Mouse (Mus musculus): ENCODE data around the gene Hrasls.
A peak's percentile ranks its signal among the peaks of the same experiment; 100 is the strongest.

The Hrasls gene

DNA sequence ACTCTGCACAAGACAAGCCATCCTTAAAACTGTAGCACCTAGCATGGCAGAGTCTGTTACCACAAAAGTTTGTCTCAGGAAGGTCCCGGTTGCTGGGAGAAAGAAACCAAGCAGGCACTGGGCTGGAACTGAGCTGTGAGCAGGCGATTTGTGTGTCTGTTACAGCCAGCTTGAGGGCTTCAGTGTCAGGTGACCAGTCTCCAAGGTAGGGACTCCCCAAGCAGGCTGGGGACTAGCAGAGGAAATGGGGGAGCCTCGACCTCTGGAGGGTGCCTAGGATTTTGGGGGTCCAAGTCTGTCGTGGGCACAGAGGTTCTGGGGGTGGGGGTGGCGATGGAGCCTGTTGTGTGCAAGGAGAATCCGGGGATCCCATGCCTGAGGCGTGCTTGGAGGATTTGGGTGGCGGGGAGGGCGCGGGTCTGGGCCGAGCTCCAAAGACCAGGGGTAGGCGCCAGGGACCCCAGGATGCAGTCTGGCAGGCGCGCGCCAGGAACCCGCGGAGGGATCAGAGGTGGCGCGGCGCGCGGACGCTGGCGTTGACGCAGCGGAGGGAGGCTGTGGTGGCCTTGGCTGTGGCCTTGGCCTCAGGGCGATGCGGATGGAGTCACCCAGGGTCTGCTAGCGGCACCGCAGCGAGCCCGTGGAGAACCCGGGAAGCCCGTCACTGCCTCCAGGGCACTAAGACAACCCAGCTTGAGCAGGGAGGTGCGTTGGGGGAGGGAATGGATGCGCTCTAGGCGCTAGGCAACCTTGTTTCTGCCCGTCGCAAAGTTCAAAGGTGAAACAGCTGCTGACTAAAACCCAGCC is at the start of gene Hrasls:
Gene Hrasls, plus strand, starts transcription at position 91 of the 807 bp plus-strand sequence.
- DNase-seq (ENCODE audit: extremely low read depth, low read depth, low spot score): no peak

GRCm38 (mm10) chr16:29162271-29162670 is 47.2 kb upstream of the Hrasls start:
- no peak for DNase-seq (ENCODE audit: extremely low read depth, low read depth, low spot score)

DNA sequence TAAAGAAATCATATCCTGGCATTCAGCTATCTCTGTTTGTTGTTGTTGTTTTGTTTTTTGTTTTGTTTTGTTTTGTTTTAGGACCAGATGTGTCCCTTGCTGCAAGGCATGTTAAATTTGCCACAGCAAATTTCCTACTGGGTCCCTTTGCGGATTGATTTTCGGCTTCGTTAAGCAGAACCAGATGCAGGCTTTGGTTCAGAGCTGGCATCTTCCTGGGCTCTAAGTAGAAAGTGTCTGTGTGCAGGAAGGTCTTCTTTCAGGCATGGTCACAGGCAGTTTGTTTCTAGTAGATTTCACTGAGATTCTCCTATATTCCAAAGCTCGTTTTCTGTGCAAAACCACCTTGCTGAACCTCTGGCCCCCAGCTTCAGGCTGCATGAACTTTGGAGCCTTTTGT is 42.4 kb upstream of the Hrasls start:
- no peak for DNase-seq (ENCODE audit: extremely low read depth, low read depth, low spot score)

DNA sequence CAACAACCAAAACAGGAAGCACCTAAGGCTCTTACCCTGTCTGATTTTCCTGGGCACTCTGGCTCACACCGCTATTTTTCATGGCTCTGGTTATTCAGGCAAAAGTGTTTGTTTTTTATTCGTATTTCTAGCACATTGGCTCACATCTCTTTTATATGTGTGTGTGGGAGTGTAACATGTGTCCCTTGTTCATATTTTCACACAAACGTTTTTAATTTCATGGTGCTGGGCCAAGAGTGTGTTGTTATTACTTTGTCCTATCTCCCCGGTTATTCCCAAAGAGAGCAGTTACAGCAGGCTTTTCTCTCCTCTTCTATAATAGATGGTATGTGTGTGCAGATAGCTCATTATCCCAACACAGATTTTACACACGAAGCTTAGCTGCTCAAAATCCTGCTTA is 37.8 kb upstream of the Hrasls start:
- no peak for DNase-seq (ENCODE audit: extremely low read depth, low read depth, low spot score)

GRCm38 (mm10) chr16:29173201-29173600 is 36.3 kb upstream of the Hrasls start:
- peak; percentile 55 for DNase-seq (ENCODE audit: extremely low read depth, low read depth, low spot score)

GRCm38 (mm10) chr16:29174831-29175350 is 34.6 kb upstream of the Hrasls start:
- DNase-seq (ENCODE audit: extremely low read depth, low read depth, low spot score): peak; percentile 16

DNA sequence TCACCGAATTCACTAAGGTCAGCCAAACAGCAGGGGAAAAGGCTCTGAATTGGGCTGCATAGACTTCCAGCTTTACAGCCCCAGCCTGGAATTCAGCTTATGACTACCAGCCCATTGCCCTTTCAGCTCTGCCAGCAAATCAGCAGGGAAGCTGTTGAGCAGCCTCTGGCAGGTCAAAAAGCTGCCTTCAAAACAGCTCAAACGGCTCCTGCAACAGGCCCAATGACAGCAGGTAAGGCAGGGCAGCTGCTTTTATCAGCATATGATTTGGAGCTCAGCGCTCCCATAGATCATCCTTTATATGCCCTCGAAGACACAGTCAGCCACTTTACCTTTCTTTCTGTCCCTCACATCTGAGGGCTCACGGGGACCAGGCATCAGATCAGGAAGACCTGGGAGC is 16.6 kb upstream of the Hrasls start:
- no peak for DNase-seq (ENCODE audit: extremely low read depth, low read depth, low spot score)

DNA sequence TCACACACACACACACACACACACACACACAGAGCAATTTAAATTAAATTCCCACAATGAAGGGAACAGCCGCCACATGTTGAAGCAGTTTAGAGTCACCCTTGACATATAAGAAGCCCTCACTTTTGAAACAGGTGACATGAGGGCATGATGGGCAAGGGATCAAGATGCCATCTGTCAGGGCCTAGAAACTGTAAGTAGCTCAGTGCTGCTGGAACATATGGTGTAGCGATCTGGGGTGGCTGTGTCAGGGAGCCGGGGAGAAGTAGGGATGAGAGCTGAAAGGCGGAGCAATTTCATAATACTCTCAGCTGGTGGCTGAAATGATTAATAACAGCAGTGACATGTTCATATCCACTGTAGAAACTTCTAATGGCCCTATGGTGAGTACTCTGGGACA is 15.5 kb upstream of the Hrasls start:
- no peak for DNase-seq (ENCODE audit: extremely low read depth, low read depth, low spot score)

DNA sequence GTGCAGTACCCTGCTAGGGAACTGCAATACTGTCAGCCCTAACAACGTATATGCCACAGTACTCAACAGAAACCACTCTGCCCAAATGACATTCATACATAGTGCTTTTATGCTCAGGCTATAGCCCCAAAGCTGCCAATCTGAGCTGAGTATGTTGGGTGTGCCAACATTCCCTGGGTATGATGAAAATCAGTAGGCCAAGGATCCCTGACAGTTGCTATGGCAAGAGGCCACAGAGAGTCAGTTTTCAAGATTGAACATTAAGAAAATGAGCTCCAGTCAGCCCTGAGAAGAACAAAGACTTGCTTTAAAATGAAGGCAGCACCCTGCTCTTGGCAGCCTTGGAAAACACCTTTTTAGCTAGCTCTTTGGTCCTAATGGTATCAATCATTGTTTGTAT is 14.3 kb upstream of the Hrasls start:
- no peak for DNase-seq (ENCODE audit: extremely low read depth, low read depth, low spot score)

DNA sequence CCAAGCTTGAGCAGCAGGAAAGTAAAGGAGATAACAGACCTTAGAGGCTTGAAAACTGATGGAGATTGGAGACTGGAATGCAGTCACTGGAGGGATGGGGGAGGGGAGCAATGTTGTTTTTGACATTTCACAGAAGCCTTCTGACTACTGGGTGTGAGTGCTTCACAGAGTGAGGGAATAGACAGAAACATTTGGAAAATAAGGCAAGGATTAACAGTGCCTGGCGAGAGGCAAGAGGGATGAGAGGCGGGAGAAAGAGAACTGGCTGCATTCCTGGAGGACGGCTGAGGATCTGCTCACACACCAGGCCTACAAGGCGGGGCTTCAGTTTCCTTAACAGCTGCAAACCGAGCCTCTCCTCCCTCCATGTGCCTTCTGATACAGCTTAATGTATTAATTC is 11.0 kb upstream of the Hrasls start:
- DNase-seq (ENCODE audit: extremely low read depth, low read depth, low spot score): no peak

DNA sequence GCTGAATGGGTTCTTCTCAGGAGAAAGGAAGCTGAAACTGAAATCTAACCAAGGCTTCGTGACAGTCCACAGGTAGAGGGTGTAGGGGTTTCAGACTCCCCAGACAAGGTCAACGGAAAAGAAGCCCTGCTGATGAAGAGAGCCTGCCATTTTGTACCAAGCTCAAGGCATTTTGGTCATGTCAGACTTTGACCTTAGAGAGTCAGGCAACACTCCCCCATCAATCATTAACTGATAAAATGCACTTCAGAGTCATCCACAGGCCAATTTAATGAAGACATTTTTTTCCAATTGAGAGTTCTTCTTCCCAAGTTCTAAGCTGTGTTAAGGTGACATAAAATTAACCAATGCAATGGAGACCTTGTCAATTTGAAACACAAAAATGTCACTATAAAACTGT is 8.3 kb upstream of the Hrasls start:
- no peak for DNase-seq (ENCODE audit: extremely low read depth, low read depth, low spot score)

DNA sequence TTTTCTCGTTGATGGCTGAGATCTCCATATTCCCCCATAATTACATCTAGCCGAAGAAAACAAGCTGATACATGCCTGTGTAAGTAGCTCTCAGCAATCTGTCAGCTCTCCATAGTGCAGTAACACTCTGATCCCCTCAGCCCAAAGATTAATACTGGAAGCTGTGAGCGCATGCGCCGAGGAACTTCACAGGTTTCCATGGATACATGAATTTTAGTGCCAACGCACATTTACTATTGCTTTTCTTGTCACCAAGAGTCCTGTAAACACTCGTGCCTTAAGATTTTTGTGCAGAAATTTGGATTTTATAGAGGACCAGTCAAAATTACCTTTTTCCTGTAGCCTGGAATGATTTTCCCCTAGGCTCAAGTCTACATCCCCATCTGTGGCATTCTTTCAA is 4.6 kb upstream of the Hrasls start:
- DNase-seq (ENCODE audit: extremely low read depth, low read depth, low spot score): no peak

DNA sequence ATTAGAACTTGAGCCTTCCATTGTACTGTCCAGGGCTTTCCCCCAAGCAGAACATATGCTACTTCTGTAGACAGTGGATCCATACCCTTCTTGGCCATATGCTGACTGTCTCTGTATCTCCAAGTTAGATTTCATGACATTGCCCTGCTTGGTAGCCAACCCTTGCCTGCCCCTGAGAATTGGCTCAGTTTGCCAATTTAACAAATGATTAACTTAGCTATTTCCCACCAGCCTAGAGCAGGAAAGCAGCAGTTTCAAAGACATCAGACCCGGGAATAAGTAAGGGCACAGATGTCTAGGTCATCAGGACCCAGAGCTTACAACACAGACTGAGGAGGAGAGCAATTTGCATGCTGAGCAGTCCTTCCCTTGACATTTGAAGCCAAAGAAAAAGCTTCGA is 3.9 kb upstream of the Hrasls start:
- DNase-seq (ENCODE audit: extremely low read depth, low read depth, low spot score): no peak

DNA sequence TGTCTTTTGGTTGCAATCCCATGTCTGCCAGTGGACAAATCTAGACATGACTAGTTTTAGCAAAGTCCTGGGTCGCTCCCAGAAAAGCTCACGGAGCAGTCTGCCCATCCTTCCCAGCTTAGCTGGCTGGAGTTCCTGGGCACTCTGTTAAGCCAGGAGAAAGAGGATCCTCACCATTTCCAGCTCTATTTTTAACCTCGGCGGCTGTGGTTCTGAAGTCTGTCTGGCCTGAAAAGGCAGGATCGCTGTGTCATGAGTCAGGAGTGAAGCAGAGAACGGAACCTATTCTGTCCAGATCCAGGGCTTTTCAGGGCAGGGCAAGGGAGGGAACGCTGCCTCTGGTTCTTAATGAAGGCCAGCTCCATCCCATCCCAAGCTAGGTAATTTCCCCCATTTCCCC is 654 bp upstream of the Hrasls start:
- DNase-seq (ENCODE audit: extremely low read depth, low read depth, low spot score): no peak

- no peak for DNase-seq (ENCODE audit: extremely low read depth, low read depth, low spot score)
Measured at GRCm38 (mm10) chr16:29216395-29217295, 7.2 kb downstream of the Hrasls start.

- no peak for DNase-seq (ENCODE audit: extremely low read depth, low read depth, low spot score)
Measured at GRCm38 (mm10) chr16:29235951-29236350, 26.5 kb downstream of the Hrasls start.

GRCm38 (mm10) chr16:29254325-29254724 is 44.8 kb downstream of the Hrasls start:
- DNase-seq (ENCODE audit: extremely low read depth, low read depth, low spot score): peak; percentile 0

Data from fat pad, adult 2 months (tissue).